Mouse (Mus musculus) liver, embryonic 14.5 days (tissue): ENCODE data around the gene Rspo1.

Experiments used
- CTCF ChIP-seq: IDR thresholded peaks from 2 replicates; pipeline ENCODE4 v1.5.1; 2016; ENCODE audit warnings: antibody characterized with exemption, low read depth, control low read depth
- EP300 ChIP-seq: IDR thresholded peaks from 2 replicates; pipeline ENCODE4 v1.6.1; 2016; ENCODE audit warnings: antibody characterized with exemption, low read depth

GRCm38 (mm10) chr4:124972316-124972715, 13.9 kb upstream of the Rspo1 start:
- TF ChIP-seq CTCF (no peak), EP300 (no peak)
